Mouse (Mus musculus) megakaryocyte, embryonic 14.5 days (primary cell): ENCODE measurements at regions not wholly inside any gene's neighbourhood (a gene's known extent, or its start where the extent isn't known, plus 50 kb on each side); places are given as distances from the start of the nearest gene placed in this dataset.

Experiments used
- H3K27me3 ChIP-seq: replicated peaks from 2 replicates; pipeline ENCODE3; 2012; ENCODE audit warnings: inconsistent platforms
- H3K36me3 ChIP-seq: replicated peaks from 2 replicates; pipeline ENCODE3; 2012; ENCODE audit warnings: low read length, inconsistent platforms, mixed read lengths
- H3K4me1 ChIP-seq: 2 replicates; pipeline ENCODE4 v1.6.1; 2012; ENCODE audit warnings: inconsistent platforms
- H3K4me3 ChIP-seq: replicated peaks from 2 replicates; pipeline ENCODE3; 2012; ENCODE audit warnings: moderate library complexity, mild to moderate bottlenecking, inconsistent platforms
- H3K9me3 ChIP-seq: 2 replicates; pipeline ENCODE4 v1.6.1; 2012; ENCODE audit warnings: inconsistent platforms
- FLI1 ChIP-seq: IDR thresholded peaks from 2 replicates; pipeline ENCODE4 v1.6.1; 2012; ENCODE audit warnings: low read length, inconsistent platforms, mixed read lengths
- GATA1 ChIP-seq: IDR thresholded peaks from 3 replicates; pipeline ENCODE4 v1.6.1; 2012; ENCODE audit warnings: mixed read lengths, low read length, inconsistent platforms, borderline replicate concordance

- H3K4me1 ChIP-seq, result no peaks in the 10 kb centered on the region
- peaks cover 30% of the 10 kb centered on the region for H3K9me3 ChIP-seq
- H3K4me3 ChIP-seq, result no peak overlapping the region
- TF ChIP-seq GATA1, result no peak
- TF ChIP-seq FLI1, result no peak
- no peaks in the 10 kb centered on the region for H3K36me3 ChIP-seq
- no peaks in the 10 kb centered on the region for H3K27me3 ChIP-seq
Observed at GRCm38 (mm10) chr10:92044783-92045182, 677.4 kb downstream of the Nedd1 start.

GRCm38 (mm10) chr10:92036176-92036575 lies 686.0 kb downstream of the Nedd1 start:
- H3K4me3 ChIP-seq, result no peak overlapping the region
- H3K4me1 ChIP-seq, result no peaks in the 10 kb centered on the region
- no peak for TF ChIP-seq GATA1
- no peak for TF ChIP-seq FLI1
- H3K36me3 ChIP-seq, result no peaks in the 10 kb centered on the region
- H3K27me3 ChIP-seq, result no peaks in the 10 kb centered on the region
- H3K9me3 ChIP-seq, result peaks cover 23% of the 10 kb centered on the region; the same call in 1 of the 2 replicates

- H3K9me3 ChIP-seq, result peaks cover 10% of the 10 kb centered on the region; the same call in 1 of the 2 replicates
- no peaks in the 10 kb centered on the region for H3K4me1 ChIP-seq
- H3K4me3 ChIP-seq, result no peak overlapping the region
- no peaks in the 10 kb centered on the region for H3K27me3 ChIP-seq
- TF ChIP-seq FLI1 (no peak), GATA1 (no peak)
- H3K36me3 ChIP-seq, result no peaks in the 10 kb centered on the region
Observed at GRCm38 (mm10) chr10:92030221-92030620, 692.0 kb downstream of the Nedd1 start.

GRCm38 (mm10) chr10:92024203-92024602 lies 698.0 kb downstream of the Nedd1 start:
- TF ChIP-seq FLI1 (no peak), GATA1 (no peak)
- Histone ChIP-seq H3K27me3 (no peaks in the 10 kb centered on the region), H3K4me1 (no peaks in the 10 kb centered on the region), H3K9me3 (peaks cover 15% of the 10 kb centered on the region), H3K4me3 (no peak overlapping the region), H3K36me3 (no peaks in the 10 kb centered on the region)

GRCm38 (mm10) chr10:92021036-92021435 lies 701.2 kb downstream of the Nedd1 start:
- Histone ChIP-seq H3K36me3 (no peaks in the 10 kb centered on the region), H3K4me1 (no peaks in the 10 kb centered on the region), H3K4me3 (no peak overlapping the region), H3K9me3 (peaks cover 25% of the 10 kb centered on the region), H3K27me3 (no peaks in the 10 kb centered on the region)
- TF ChIP-seq GATA1 (no peak), FLI1 (no peak)

- no peak overlapping the region for H3K4me3 ChIP-seq
- no peaks in the 10 kb centered on the region for H3K27me3 ChIP-seq
- H3K4me1 ChIP-seq, result no peaks in the 10 kb centered on the region
- no peaks in the 10 kb centered on the region for H3K36me3 ChIP-seq
- TF ChIP-seq FLI1 (no peak), GATA1 (no peak)
- H3K9me3 ChIP-seq, result peaks cover 19% of the 10 kb centered on the region
Observed at GRCm38 (mm10) chr10:92009551-92009950, 712.7 kb downstream of the Nedd1 start.

GRCm38 (mm10) chr10:92007891-92008290 lies 714.3 kb downstream of the Nedd1 start:
- Histone ChIP-seq H3K36me3 (no peaks in the 10 kb centered on the region), H3K4me1 (no peaks in the 10 kb centered on the region), H3K4me3 (no peak overlapping the region), H3K27me3 (no peaks in the 10 kb centered on the region), H3K9me3 (peaks cover 23% of the 10 kb centered on the region; the same call in 1 of the 2 replicates)
- TF ChIP-seq FLI1, result no peak
- TF ChIP-seq GATA1, result no peak

GRCm38 (mm10) chr10:92006467-92006866 lies 715.8 kb downstream of the Nedd1 start:
- Histone ChIP-seq H3K36me3 (no peaks in the 10 kb centered on the region), H3K4me3 (no peak overlapping the region), H3K4me1 (no peaks in the 10 kb centered on the region), H3K9me3 (peaks cover 26% of the 10 kb centered on the region), H3K27me3 (no peaks in the 10 kb centered on the region)
- TF ChIP-seq GATA1 (no peak), FLI1 (no peak)

- Histone ChIP-seq H3K4me3 (no peak overlapping the region), H3K27me3 (no peaks in the 10 kb centered on the region), H3K4me1 (no peaks in the 10 kb centered on the region), H3K9me3 (peaks cover 14% of the 10 kb centered on the region), H3K36me3 (no peaks in the 10 kb centered on the region)
- TF ChIP-seq FLI1, result no peak
- TF ChIP-seq GATA1, result no peak
Observed at GRCm38 (mm10) chr10:91991040-91991439, 731.2 kb downstream of the Nedd1 start.

GRCm38 (mm10) chr10:91988364-91988763 lies 733.9 kb downstream of the Nedd1 start:
- Histone ChIP-seq H3K9me3 (peaks cover 5% of the 10 kb centered on the region; the same call in 1 of the 2 replicates), H3K4me3 (no peak overlapping the region), H3K4me1 (no peaks in the 10 kb centered on the region), H3K27me3 (no peaks in the 10 kb centered on the region), H3K36me3 (no peaks in the 10 kb centered on the region)
- TF ChIP-seq GATA1, result no peak
- no peak for TF ChIP-seq FLI1

- H3K9me3 ChIP-seq, result peaks cover 22% of the 10 kb centered on the region
- H3K4me3 ChIP-seq, result no peak overlapping the region
- H3K27me3 ChIP-seq, result no peaks in the 10 kb centered on the region
- no peaks in the 10 kb centered on the region for H3K36me3 ChIP-seq
- H3K4me1 ChIP-seq, result no peaks in the 10 kb centered on the region
- TF ChIP-seq FLI1, result no peak
Observed at GRCm38 (mm10) chr10:91979841-91980240, 742.4 kb downstream of the Nedd1 start.

- H3K27me3 ChIP-seq, result no peaks in the 10 kb centered on the region
- no peak overlapping the region for H3K4me3 ChIP-seq
- H3K4me1 ChIP-seq, result no peaks in the 10 kb centered on the region
- H3K36me3 ChIP-seq, result no peaks in the 10 kb centered on the region
- peaks cover 22% of the 10 kb centered on the region for H3K9me3 ChIP-seq
- no peak for TF ChIP-seq FLI1
- no peak for TF ChIP-seq GATA1
Observed at GRCm38 (mm10) chr10:91971951-91972350, 750.3 kb downstream of the Nedd1 start.
